Mouse (Mus musculus): Measurements from ENCODE around the gene Camk2n2.

DNA sequence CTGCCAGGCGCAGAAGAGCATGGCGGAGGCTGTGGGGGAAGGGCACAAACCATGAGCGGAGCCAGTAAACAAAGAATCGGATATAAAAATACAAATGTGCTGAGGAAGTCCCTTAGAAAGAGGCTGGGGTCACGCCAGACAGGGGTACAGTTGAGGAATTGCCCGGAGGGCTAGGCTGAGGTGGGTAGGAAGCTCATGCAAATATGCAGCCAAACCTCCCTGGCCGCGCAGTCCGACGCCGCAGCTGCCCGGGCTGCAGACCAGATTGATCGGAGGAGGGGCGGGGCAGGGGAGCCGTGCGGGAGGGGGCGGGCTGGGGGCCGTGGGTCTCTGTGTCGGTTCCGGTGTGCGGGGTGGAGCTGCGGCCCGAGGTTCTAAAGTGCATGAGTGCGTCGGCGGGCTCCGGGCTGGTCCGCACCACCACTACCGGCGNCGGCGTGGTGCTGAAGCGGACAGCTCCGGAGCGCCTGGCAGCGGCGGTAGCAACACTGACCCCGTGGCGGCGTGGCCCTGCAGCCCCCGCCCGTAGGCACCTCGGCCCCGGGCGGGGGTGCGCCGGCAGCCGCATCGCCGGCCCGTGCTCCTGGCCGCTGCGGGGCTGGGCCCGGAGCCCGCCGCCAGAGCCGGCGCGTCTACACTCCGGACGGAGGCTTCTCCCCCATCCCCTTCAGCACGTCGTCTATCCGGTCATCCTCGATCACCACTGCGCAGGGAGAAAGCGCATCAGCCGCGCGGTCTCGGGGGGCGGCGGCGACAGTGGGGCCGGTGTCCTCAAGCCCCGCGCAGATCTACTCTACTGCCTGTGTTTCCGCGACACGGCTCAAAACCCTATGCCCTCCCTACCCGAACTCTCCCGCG is 1.3 kb downstream of the Camk2n2 start:
- TF ChIP-seq CTCF (IDR thresholded peaks at IDR 0.05; ENCODE audit: borderline replicate concordance, insufficient read depth, low read length) (no peak), POLR2A (IDR thresholded peaks at IDR 0.05; ENCODE audit: low read depth, low read length) (no peak)
